Mouse (Mus musculus): ENCODE measurements around the gene Celsr1. TPM values are rescaled to one million over a fixed set of nuclear protein-coding genes. Genes with fewer than 3 reads are reported as not detected.
"Not testable (repeated sequence)": the region's sequence is repeated elsewhere in the genome, so short reads cannot be mapped to it uniquely, and the experiment has no call there.

The Celsr1 gene
- total RNA-seq, 2 experiments from 2014 or later, result 15.1 to 17.1 TPM

DNA sequence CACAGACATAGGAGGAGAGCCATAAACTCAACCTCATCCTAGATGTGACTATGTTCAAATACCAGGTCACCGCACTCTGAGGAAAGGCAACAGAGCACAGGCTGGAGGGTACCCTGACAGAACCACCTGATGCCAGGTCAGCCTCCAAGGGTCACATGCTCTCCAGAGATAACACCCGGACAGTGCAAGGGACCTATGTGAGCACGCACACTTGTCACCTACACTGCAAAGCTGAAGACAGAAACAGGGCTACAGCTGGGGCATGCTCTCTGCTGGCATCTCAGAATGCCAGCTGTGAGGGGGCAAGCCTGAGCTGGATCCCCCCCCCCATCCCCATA, 124.1 kb downstream of the Celsr1 start:
- intact Hi-C loops (cut with DNase I), result no loop called here

DNA sequence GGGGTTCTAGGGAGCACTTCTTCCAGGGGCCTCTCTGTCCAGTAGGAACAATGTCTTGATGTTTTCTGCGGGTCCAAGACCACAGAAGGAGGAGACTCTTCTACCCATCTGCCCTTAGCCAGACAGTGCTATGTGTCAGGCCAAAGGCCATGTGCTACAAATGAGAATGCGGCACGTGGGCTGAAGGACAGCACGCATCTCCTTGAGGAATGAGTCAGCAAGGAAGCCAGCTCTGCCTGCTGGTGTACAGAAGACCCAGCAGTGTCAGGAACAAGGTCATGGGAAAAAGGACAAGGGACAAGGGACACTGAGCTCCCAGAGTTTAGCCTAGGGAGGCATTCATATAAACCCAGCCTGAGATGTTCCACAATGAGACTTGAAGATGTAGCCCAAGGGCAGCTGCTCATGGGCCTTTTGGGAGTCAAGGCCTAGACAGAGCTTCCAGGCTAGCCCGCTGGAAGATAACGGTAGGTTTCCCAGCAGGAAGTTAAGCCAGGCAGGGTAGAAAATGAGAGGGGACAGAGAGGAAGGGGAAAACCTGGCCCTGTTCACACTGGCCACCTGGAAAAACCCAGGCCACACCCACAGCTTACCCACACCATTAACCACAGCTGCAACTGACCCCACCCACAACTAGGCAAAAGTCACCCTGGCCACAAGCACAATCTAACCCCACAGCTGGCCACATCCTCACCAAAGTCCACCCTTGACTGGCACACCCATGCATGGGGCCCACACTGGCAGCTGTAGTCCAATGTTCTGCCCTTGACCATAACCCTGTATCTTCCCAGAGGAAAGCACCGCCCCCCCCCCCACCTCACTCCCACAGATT, 124.7 kb downstream of the Celsr1 start:
- no peak for DNase-seq
- intact Hi-C loops (cut with DNase I), result no loop called here

More for the DNA sequence above, 124.1 kb downstream of the Celsr1 start:
- DNase-seq, result no peak

GRCm38 (mm10) chr15:85903826-85904225, 129.8 kb downstream of the Celsr1 start:
- intact Hi-C loops (cut with DNase I), result no loop called here
- DNase-seq, result peak in 1 of 2 experiments; percentile 42

- no peak for DNase-seq
- intact Hi-C loops (cut with DNase I), result no loop called here
Measured at GRCm38 (mm10) chr15:85902505-85902904, 131.1 kb downstream of the Celsr1 start.

GRCm38 (mm10) chr15:85900801-85901200, 132.8 kb downstream of the Celsr1 start:
- no peak for DNase-seq

GRCm38 (mm10) chr15:85900318-85900717, 133.3 kb downstream of the Celsr1 start:
- intact Hi-C loops (cut with DNase I), result no loop called here

More at GRCm38 (mm10) chr15:85900801-85901200, 132.8 kb downstream of the Celsr1 start:
- intact Hi-C loops (cut with DNase I), result no loop called here

DNA sequence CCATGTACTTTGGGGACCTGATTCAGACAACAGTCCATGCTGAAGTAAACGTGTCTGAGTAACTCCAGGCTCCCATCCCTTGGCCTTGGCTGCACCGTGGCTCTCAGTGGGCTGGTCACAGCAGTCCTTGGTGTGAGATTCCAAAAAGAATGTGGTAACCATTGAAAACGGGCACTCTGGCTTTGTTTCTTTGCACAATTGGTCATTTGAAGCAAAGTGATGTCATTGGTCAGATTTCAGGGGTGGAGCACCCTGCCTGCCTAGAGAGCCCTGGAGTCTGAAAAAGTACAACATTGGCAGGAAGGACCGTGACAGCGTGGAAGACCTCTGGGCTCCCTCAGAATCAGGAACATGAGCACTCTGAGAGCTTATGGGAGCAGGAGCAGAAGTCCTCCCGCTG, 134.2 kb downstream of the Celsr1 start:
- intact Hi-C loops (cut with DNase I), result loop anchor here (5.0 kb wide), 1 partner anchor 233 kb away; no protein-coding TSS in a partner anchor
- DNase-seq, result no peak

More at GRCm38 (mm10) chr15:85900318-85900717, 133.3 kb downstream of the Celsr1 start:
- no peak for DNase-seq

DNA sequence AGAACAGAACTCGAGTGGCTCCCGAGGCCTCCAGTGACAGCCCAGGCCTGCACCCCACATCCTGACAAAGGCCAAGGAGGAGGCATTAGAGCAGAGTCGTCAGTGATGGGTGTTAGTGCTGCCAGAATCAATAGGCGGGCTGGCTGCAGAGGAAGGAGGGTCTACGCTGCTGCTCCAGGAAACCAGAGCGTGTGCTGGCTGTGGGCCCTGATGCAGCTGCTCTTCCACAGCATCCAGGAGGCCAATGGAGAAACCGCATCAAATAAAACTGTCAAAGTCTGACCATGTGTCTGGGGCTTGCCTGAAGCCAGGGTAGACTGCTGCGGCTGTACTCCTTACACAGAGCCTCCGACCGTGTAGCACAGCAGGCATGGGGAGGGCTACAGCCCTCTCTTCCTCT, 136.5 kb downstream of the Celsr1 start:
- DNase-seq, result no peak
- intact Hi-C loops (cut with DNase I), result loop anchor here (5.0 kb wide), 1 partner anchor 235 kb away; no protein-coding TSS in a partner anchor

GRCm38 (mm10) chr15:85896284-85896683, 137.3 kb downstream of the Celsr1 start:
- intact Hi-C loops (cut with DNase I), result loop anchor here (1.0 to 5.0 kb wide), 2 partner anchors 143 to 236 kb away; no protein-coding TSS in a partner anchor

GRCm38 (mm10) chr15:85893871-85894270, 139.7 kb downstream of the Celsr1 start:
- no peak for DNase-seq
- intact Hi-C loops (cut with DNase I), result no loop called here

More at GRCm38 (mm10) chr15:85896284-85896683, 137.3 kb downstream of the Celsr1 start:
- peak; percentile 80 to 89 for DNase-seq

DNA sequence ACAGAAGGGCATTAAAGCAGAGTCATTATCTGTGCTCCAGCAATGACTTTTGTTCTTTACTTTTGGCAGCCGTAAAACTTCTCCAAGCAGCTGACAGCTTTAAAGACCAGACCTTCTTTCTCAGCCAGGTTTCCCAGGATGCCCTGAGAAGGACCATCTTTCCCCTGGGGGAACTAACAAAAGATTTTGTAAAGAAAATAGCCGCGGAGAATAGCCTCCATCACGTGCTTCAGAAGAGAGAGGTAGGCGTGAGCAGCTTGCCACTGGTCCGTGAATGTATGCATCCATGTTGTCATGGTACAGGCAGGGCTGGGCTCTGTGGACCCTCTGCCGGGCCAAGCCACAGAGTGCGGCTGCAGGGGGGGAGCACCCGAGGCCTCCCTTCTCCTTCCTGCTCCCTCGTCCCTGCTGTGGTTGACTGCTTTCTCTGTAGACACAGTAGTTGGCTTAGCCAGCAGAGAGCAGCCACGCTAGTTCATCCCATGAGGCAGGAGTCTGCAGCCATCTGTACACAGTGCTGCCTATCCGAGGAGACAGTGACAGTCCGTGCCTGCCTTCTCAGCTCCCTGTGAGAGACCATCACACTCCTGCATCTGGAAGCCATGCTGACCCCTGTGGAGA, 141.0 kb downstream of the Celsr1 start:
- DNase-seq, result no peak
- intact Hi-C loops (cut with DNase I), result no loop called here

- intact Hi-C loops (cut with DNase I), result no loop called here
- DNase-seq, result no peak
Measured at GRCm38 (mm10) chr15:85891971-85892370, 141.6 kb downstream of the Celsr1 start.

DNA sequence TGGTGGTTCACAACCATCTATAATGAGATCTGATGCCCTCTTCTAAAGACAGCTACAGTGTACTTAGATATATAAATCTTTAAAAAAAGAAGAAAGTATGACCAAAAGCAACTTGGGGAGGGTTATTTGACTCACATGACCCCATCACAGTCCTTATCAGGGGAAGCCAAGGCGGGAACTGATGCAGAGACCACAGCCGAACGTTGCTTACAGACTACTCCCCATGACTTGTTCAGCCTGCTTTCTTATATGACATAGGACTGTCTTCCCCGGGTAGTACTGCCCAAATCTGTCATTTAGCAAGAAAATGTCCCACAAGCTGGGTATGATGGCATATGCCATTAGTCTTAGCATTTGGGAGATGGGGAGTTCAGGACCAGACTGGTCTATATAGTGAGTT, 144.3 kb downstream of the Celsr1 start:
- intact Hi-C loops (cut with DNase I), result no loop called here
- no peak for DNase-seq

GRCm38 (mm10) chr15:85885606-85886005, 148.0 kb downstream of the Celsr1 start:
- intact Hi-C loops (cut with DNase I), result no loop called here
- DNase-seq, result no peak

DNA sequence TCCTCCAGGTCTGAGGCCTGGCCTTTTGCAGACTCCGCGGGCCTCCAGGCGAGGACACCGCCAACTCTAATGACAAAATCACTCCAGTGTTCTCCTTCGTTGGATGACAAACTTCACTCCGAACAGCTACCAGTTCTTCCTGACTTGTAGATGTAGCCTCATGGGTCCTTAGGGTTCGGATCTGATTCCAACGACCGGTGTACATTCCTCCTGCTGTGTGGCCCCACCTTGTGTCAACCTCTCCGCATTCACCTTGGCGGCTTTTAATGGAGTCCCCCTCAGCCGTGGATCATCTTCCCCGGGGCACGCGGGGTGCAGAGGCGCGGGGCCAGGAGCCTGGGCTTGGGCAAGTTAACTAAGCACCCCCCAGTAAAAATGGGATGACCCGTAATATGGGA, 154.1 kb downstream of the Celsr1 start:
- intact Hi-C loops (cut with DNase I), result loop anchor here (2.0 kb wide), 1 partner anchor 21 kb away; the partner anchor contains the start of gene Gtse1

GRCm38 (mm10) chr15:85878848-85879497, 154.6 kb downstream of the Celsr1 start, which contains the start of gene Trmu:
Gene Trmu (plus strand): TSS chr15:85879312.
- intact Hi-C loops (cut with DNase I), result loop anchor here (2.0 kb wide), 1 partner anchor 20 kb away; the partner anchor contains the start of gene Gtse1
- peak; percentile 92 to 93 for DNase-seq

More for the DNA sequence above, 154.1 kb downstream of the Celsr1 start:
- no peak for DNase-seq

GRCm38 (mm10) chr15:85877336-85877735, 156.2 kb downstream of the Celsr1 start:
- intact Hi-C loops (cut with DNase I), result no loop called here
- no peak for DNase-seq

DNA sequence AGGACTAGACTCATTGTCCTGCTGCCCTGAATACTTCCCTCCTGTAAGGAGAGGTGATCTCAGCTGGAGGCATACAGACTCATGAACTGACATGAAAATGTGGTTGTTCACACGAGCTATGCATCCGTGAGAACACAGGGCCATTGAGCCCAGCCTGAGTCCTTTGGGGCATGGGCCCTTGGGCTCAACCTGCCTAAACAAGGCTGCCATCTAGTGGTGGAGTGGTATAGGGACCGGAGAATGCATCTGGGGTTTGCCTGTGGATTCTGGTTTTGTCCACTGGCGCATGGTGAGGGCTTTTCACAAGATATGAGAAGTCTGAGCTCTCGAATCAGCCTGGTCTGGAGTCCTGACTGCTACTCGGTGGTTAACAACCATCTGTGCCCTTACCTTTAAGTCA, 165.9 kb downstream of the Celsr1 start:
- DNase-seq, result peak; percentile 79 to 87
- intact Hi-C loops (cut with DNase I), result loop anchor here (1.0 to 5.0 kb wide), 2 partner anchors 151 to 270 kb away; no protein-coding TSS in a partner anchor

GRCm38 (mm10) chr15:85865913-85866312, 167.7 kb downstream of the Celsr1 start:
- DNase-seq, result not testable (repeated sequence)
- intact Hi-C loops (cut with DNase I), result loop anchor here (5.0 kb wide), 1 partner anchor 269 kb away; no protein-coding TSS in a partner anchor

- intact Hi-C loops (cut with DNase I), result loop anchor here (2.0 kb wide), 1 partner anchor 19 kb away; the partner anchor contains the start of gene Trmu
- DNase-seq, result peak; percentile 97 to 98
Measured at GRCm38 (mm10) chr15:85859490-85860031, 174.0 kb downstream of the Celsr1 start, which contains the start of gene Gtse1. Gene Gtse1 (plus strand): TSS chr15:85859745.

All from heart, postnatal 10 days (tissue).